Mouse (Mus musculus) intestine, embryonic 14.5 days (tissue): ENCODE data around the gene Vsir. TPM values are rescaled to one million over a fixed set of nuclear protein-coding genes. Genes with fewer than 3 reads are reported as not detected.

Source experiments
- ATAC-seq: fragments of 200-750 bp; cut with Nextera tagmentation; replicated peaks from 2 replicates; pipeline ENCODE4 v1.8.0; 2017; ENCODE audit warnings: low read depth, moderate number of reproducible peaks, moderate TSS enrichment, moderate library complexity; ENCODE audit not compliant: low FRiP score, low TSS enrichment
- DNase-seq: peaks from one replicate; pipeline ENCODE4 v3.0.0-alpha.2; 2018; ENCODE audit warnings: low spot score
- H3K27ac ChIP-seq: fragments of 300-500 bp; sonication (generic); 2 replicates; pipeline ENCODE4 v1.5.1; 2014; ENCODE audit warnings: low read depth, mild to moderate bottlenecking, control low read depth
- H3K27me3 ChIP-seq: fragments of 300-500 bp; sonication (generic); replicated peaks from 2 replicates; pipeline ENCODE4 v1.6.1; 2014; ENCODE audit warnings: low read length, control low read depth; ENCODE audit not compliant: control insufficient read depth, insufficient read depth
- H3K36me3 ChIP-seq: fragments of 300-500 bp; sonication (generic); 2 replicates; pipeline ENCODE4 v1.6.1; 2014; ENCODE audit warnings: low read length, control low read depth; ENCODE audit not compliant: control insufficient read depth, insufficient read depth
- H3K4me1 ChIP-seq: fragments of 300-500 bp; sonication (generic); replicated peaks from 2 replicates; pipeline ENCODE4 v1.6.1; 2014; ENCODE audit warnings: low read length, control low read depth, mixed read lengths; ENCODE audit not compliant: control insufficient read depth, insufficient read depth
- H3K4me2 ChIP-seq: fragments of 300-500 bp; sonication (generic); 2 replicates; pipeline ENCODE4 v1.6.1; 2014; ENCODE audit warnings: low read length
- H3K4me3 ChIP-seq: fragments of 300-500 bp; sonication (generic); 2 replicates; pipeline ENCODE4 v1.5.1; 2014; ENCODE audit warnings: low read depth, low read length, control low read depth, mixed read lengths
- H3K9ac ChIP-seq: fragments of 300-500 bp; sonication (generic); 2 replicates; pipeline ENCODE4 v1.6.1; 2014; ENCODE audit warnings: mild to moderate bottlenecking, low read length
- H3K9me3 ChIP-seq: fragments of 300-500 bp; sonication (generic); 2 replicates; pipeline ENCODE4 v1.6.1; 2016; ENCODE audit warnings: low read length, control low read depth; ENCODE audit not compliant: control insufficient read depth
- WGBS: fragments of 180-500 bp; shearing (Covaris S2); extraction: QIAGEN DNeasy Blood & Tissue Kit; methylation state at CpG from one replicate; pipeline ENCODE4 v1.1.7; 2014; 5-methylcytosine and 5-hydroxymethylcytosine counted together
- polyA plus RNA-seq: library from polyadenylated mRNA; unstranded; fragments of >200 nt; fragmentation: Nextera tagmentation; extraction: Ambion mirVana; gene quantifications from 2 replicates; pipeline ENCODE4 v1.2.1, GENCODE M21; 2014

Gene Vsir
- polyA plus RNA-seq, 1 experiment from 2014 or later = 6.1 TPM

GRCm38 (mm10) chr10:60357901-60358300, 11.2 kb downstream of the Vsir start:
- 94% methylated on average over 14 of the region's 14 CpGs for WGBS
- Histone ChIP-seq H3K4me3 (no peak overlapping the region), H3K27me3 (no peaks in the 10 kb centered on the region), H3K4me2 (no peak overlapping the region), H3K4me1 (peaks cover 26% of the 10 kb centered on the region), H3K9me3 (no peaks in the 10 kb centered on the region), H3K27ac (no peak overlapping the region), H3K9ac (no peak overlapping the region), H3K36me3 (no peaks in the 10 kb centered on the region)
- ATAC-seq (no peak), DNase-seq (no peak)

- 59% methylated on average over 4 of the region's 4 CpGs for WGBS
- Histone ChIP-seq H3K9me3 (no peaks in the 10 kb centered on the region), H3K4me1 (peaks cover 18% of the 10 kb centered on the region), H3K27me3 (no peaks in the 10 kb centered on the region), H3K27ac (no peak overlapping the region), H3K9ac (no peak overlapping the region), H3K4me3 (no peak overlapping the region), H3K36me3 (no peaks in the 10 kb centered on the region), H3K4me2 (no peak overlapping the region)
- no peak for DNase-seq
- ATAC-seq = no peak
Measured at GRCm38 (mm10) chr10:60358776-60359175, 12.1 kb downstream of the Vsir start.

- no peak for DNase-seq
- Histone ChIP-seq H3K36me3 (no peaks in the 10 kb centered on the region), H3K4me1 (peaks cover 6% of the 10 kb centered on the region; the same call in 1 of the 2 replicates), H3K9ac (no peak overlapping the region), H3K4me2 (0 out of 2 replicates have a peak overlapping the region, but pooled peaks have one; percentile 2), H3K4me3 (no peak overlapping the region), H3K9me3 (no peaks in the 10 kb centered on the region), H3K27me3 (no peaks in the 10 kb centered on the region), H3K27ac (peak overlapping the region; percentile 51; the same call in 1 of the 2 replicates)
- WGBS = 38% methylated on average over 12 of the region's 12 CpGs
- no peak for ATAC-seq
Measured at GRCm38 (mm10) chr10:60361615-60362309, 15.1 kb downstream of the Vsir start.

- no peak overlapping the region for H3K4me3 ChIP-seq
- DNase-seq = no peak
- H3K27me3 ChIP-seq = no peaks in the 10 kb centered on the region
- 22% methylated on average over 2 of the region's 2 CpGs for WGBS
- no peaks in the 10 kb centered on the region for H3K36me3 ChIP-seq
- no peak overlapping the region for H3K4me2 ChIP-seq
- H3K9ac ChIP-seq = no peak overlapping the region
- ATAC-seq = no peak
- H3K9me3 ChIP-seq = no peaks in the 10 kb centered on the region
- H3K27ac ChIP-seq = peak overlapping the region; percentile 51; the same call in 1 of the 2 replicates
- H3K4me1 ChIP-seq = peaks cover 6% of the 10 kb centered on the region; the same call in 1 of the 2 replicates
Measured at GRCm38 (mm10) chr10:60362310-60362628, 15.6 kb downstream of the Vsir start.

- no peak overlapping the region for H3K4me3 ChIP-seq
- no peaks in the 10 kb centered on the region for H3K27me3 ChIP-seq
- no peaks in the 10 kb centered on the region for H3K9me3 ChIP-seq
- H3K27ac ChIP-seq = no peak overlapping the region
- H3K4me2 ChIP-seq = no peak overlapping the region
- DNase-seq = no peak
- ATAC-seq = no peak
- H3K9ac ChIP-seq = no peak overlapping the region
- no peaks in the 10 kb centered on the region for H3K36me3 ChIP-seq
- peaks cover 6% of the 10 kb centered on the region; the same call in 1 of the 2 replicates for H3K4me1 ChIP-seq
- WGBS = 58% methylated on average over 6 of the region's 6 CpGs
Measured at GRCm38 (mm10) chr10:60363426-60363825, 16.8 kb downstream of the Vsir start.

GRCm38 (mm10) chr10:60367145-60367544, 20.5 kb downstream of the Vsir start:
- no peaks in the 10 kb centered on the region for H3K27me3 ChIP-seq
- no peak overlapping the region for H3K27ac ChIP-seq
- ATAC-seq = no peak
- WGBS = 75% methylated on average over 2 of the region's 2 CpGs
- H3K9ac ChIP-seq = no peak overlapping the region
- H3K9me3 ChIP-seq = no peaks in the 10 kb centered on the region
- no peaks in the 10 kb centered on the region for H3K36me3 ChIP-seq
- H3K4me3 ChIP-seq = no peak overlapping the region
- no peaks in the 10 kb centered on the region; the same call in 1 of the 2 replicates for H3K4me1 ChIP-seq
- no peak overlapping the region for H3K4me2 ChIP-seq
- DNase-seq = no peak

GRCm38 (mm10) chr10:60367904-60368303, 21.3 kb downstream of the Vsir start:
- DNase-seq (no peak), ATAC-seq (no peak)
- Histone ChIP-seq H3K36me3 (no peaks in the 10 kb centered on the region), H3K4me3 (no peak overlapping the region), H3K9me3 (no peaks in the 10 kb centered on the region), H3K27ac (no peak overlapping the region), H3K4me1 (no peaks in the 10 kb centered on the region; the same call in 1 of the 2 replicates), H3K9ac (no peak overlapping the region), H3K27me3 (no peaks in the 10 kb centered on the region), H3K4me2 (no peak overlapping the region)
- WGBS = 74% methylated on average over 4 of the region's 4 CpGs

GRCm38 (mm10) chr10:60369405-60369804, 22.8 kb downstream of the Vsir start:
- H3K9me3 ChIP-seq = no peaks in the 10 kb centered on the region
- H3K4me2 ChIP-seq = no peak overlapping the region
- no peak for ATAC-seq
- H3K9ac ChIP-seq = no peak overlapping the region
- WGBS = 84% methylated on average over 6 of the region's 6 CpGs
- no peak overlapping the region for H3K4me3 ChIP-seq
- H3K36me3 ChIP-seq = no peaks in the 10 kb centered on the region
- H3K27ac ChIP-seq = no peak overlapping the region
- no peak for DNase-seq
- H3K27me3 ChIP-seq = no peaks in the 10 kb centered on the region
- no peaks in the 10 kb centered on the region for H3K4me1 ChIP-seq

- Histone ChIP-seq H3K27ac (no peak overlapping the region), H3K4me2 (no peak overlapping the region), H3K27me3 (no peaks in the 10 kb centered on the region), H3K4me3 (no peak overlapping the region), H3K9ac (no peak overlapping the region), H3K9me3 (no peaks in the 10 kb centered on the region), H3K36me3 (no peaks in the 10 kb centered on the region), H3K4me1 (no peaks in the 10 kb centered on the region)
- WGBS = 78% methylated on average over 2 of the region's 2 CpGs
- ATAC-seq = no peak
- no peak for DNase-seq
Measured at GRCm38 (mm10) chr10:60370098-60370497, 23.4 kb downstream of the Vsir start.
